Mouse (Mus musculus) stomach, embryonic 16.5 days (tissue): ENCODE measurements around the gene Ppcs. TPM values are rescaled to one million over a fixed set of nuclear protein-coding genes. Genes with fewer than 3 reads are reported as not detected.

ENCODE experiments used
- ATAC-seq: fragments of 200-750 bp; cut with Nextera tagmentation; 2 replicates; pipeline ENCODE4 v1.8.0; 2017; ENCODE audit warnings: moderate number of reproducible peaks, moderate TSS enrichment; ENCODE audit not compliant: insufficient read depth, low FRiP score
- H3K27ac ChIP-seq: fragments of 300-500 bp; sonication (generic); 2 replicates; pipeline ENCODE4 v1.5.1; 2014; ENCODE audit warnings: low read length
- H3K27me3 ChIP-seq: fragments of 300-500 bp; sonication (generic); 2 replicates; pipeline ENCODE4 v1.6.1; 2014; ENCODE audit warnings: low read length, control low read depth, mixed read lengths; ENCODE audit not compliant: control insufficient read depth, insufficient read depth
- H3K36me3 ChIP-seq: fragments of 300-500 bp; sonication (generic); 2 replicates; pipeline ENCODE4 v1.6.1; 2014; ENCODE audit warnings: low read length; ENCODE audit not compliant: control insufficient read depth, insufficient read depth
- H3K4me1 ChIP-seq: fragments of 300-500 bp; sonication (generic); 2 replicates; pipeline ENCODE4 v1.6.1; 2014; ENCODE audit warnings: low read length, control low read depth, mixed read lengths; ENCODE audit not compliant: control insufficient read depth, insufficient read depth
- H3K4me2 ChIP-seq: fragments of 300-500 bp; sonication (generic); 2 replicates; pipeline ENCODE4 v1.6.1; 2014; ENCODE audit warnings: low read depth, low read length, mixed read lengths
- H3K4me3 ChIP-seq: fragments of 300-500 bp; sonication (generic); replicated peaks from 2 replicates; pipeline ENCODE4 v1.5.1; 2014; ENCODE audit warnings: mild to moderate bottlenecking, low read length
- H3K9ac ChIP-seq: fragments of 300-500 bp; sonication (generic); 2 replicates; pipeline ENCODE4 v1.6.1; 2014; ENCODE audit warnings: low read length
- H3K9me3 ChIP-seq: fragments of 300-500 bp; sonication (generic); replicated peaks from 2 replicates; pipeline ENCODE4 v1.6.1; 2016; ENCODE audit warnings: low read length, control low read depth; ENCODE audit not compliant: control insufficient read depth
- WGBS: fragments of 180-500 bp; shearing (Covaris S2); extraction: QIAGEN DNeasy Blood & Tissue Kit; methylation state at CpG from one replicate; pipeline ENCODE4 v1.1.7; 2014; 5-methylcytosine and 5-hydroxymethylcytosine counted together
- polyA plus RNA-seq: library from polyadenylated mRNA; unstranded; fragments of >200 nt; fragmentation: Nextera tagmentation; extraction: Ambion mirVana; gene quantifications from 2 replicates; pipeline ENCODE4 v1.2.1, GENCODE M21; 2015

Gene Ppcs
- polyA plus RNA-seq, 1 experiment from 2014 or later, result 32.5 TPM

DNA sequence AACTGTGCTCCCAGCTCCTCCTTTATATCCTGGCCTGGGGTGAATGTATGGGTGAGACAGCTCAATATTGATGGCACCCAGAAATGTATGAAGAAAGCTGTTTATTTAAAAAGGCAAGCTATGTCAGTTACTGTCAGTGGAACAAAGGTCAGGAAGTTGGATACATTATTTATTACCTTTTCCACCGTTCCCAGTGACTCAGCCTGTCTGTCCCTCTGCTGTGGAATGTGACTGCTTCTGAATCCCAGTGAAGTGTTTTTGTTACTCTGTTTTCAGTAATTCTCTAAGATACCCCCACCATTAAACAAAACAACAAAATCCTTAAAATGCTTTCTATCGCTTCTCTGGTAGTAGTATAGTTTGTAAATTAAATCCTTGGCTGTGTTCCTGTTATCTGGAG is 3.4 kb upstream of the Ppcs start:
- H3K27me3 ChIP-seq, result no peaks in the 10 kb centered on the region
- no peaks in the 10 kb centered on the region for H3K36me3 ChIP-seq
- H3K27ac ChIP-seq, result no peak overlapping the region
- 29% methylated on average over 2 of the region's 2 CpGs for WGBS
- H3K9ac ChIP-seq, result no peak overlapping the region
- no peaks in the 10 kb centered on the region for H3K9me3 ChIP-seq
- H3K4me1 ChIP-seq, result peaks cover 17% of the 10 kb centered on the region
- ATAC-seq, result no peak
- no peak overlapping the region for H3K4me3 ChIP-seq
- H3K4me2 ChIP-seq, result no peak overlapping the region

- 85% methylated on average over 2 of the region's 2 CpGs for WGBS
- Histone ChIP-seq H3K9ac (no peak overlapping the region), H3K4me1 (peaks cover 17% of the 10 kb centered on the region), H3K4me2 (no peak overlapping the region), H3K36me3 (no peaks in the 10 kb centered on the region), H3K4me3 (no peak overlapping the region), H3K9me3 (no peaks in the 10 kb centered on the region), H3K27me3 (no peaks in the 10 kb centered on the region), H3K27ac (no peak overlapping the region)
- ATAC-seq, result no peak
These were observed 2.9 kb upstream of the Ppcs start for GRCm38 (mm10) chr4:119425077-119425476.

DNA sequence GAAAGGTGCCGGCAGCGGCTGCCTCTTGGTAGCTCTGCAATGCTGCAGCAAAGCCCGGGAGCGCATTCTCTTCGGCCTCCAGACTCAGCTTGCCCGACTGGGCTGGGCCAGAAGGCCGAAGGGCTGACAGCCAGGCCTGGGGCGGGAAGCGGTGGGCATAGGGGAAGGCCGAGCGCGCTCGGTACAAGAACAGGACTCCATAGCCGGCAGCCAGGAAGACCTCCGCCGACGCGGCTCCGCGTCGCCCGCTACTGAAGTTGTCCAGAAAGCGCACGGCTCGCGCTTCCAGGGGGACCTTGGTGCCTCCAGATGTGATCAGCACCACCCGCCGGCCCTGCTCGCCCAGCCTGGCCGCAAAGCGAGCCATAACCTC is 313 bp downstream of the Ppcs start:
- H3K4me2 ChIP-seq, result peak overlapping the region; percentile 91
- peak overlapping the region; percentile 81 for H3K9ac ChIP-seq
- 1% methylated on average over 31 of the region's 31 CpGs for WGBS
- peaks cover 17% of the 10 kb centered on the region for H3K4me1 ChIP-seq
- H3K27me3 ChIP-seq, result no peaks in the 10 kb centered on the region
- peak overlapping the region; percentile 62 for H3K4me3 ChIP-seq
- no peaks in the 10 kb centered on the region for H3K36me3 ChIP-seq
- peak; percentile 52 for ATAC-seq
- H3K9me3 ChIP-seq, result no peaks in the 10 kb centered on the region
- H3K27ac ChIP-seq, result peak overlapping the region; percentile 83; the same call in 1 of the 2 replicates

- 24% methylated on average over 3 of the region's 3 CpGs for WGBS
- Histone ChIP-seq H3K27me3 (no peaks in the 10 kb centered on the region), H3K36me3 (no peaks in the 10 kb centered on the region), H3K9ac (peak overlapping the region; percentile 81), H3K27ac (no peak overlapping the region), H3K4me1 (peaks cover 17% of the 10 kb centered on the region), H3K4me3 (peak overlapping the region; percentile 62), H3K9me3 (no peaks in the 10 kb centered on the region), H3K4me2 (peak overlapping the region; percentile 91)
- ATAC-seq, result no peak
These were observed 1.0 kb downstream of the Ppcs start for GRCm38 (mm10) chr4:119421191-119421590.

DNA sequence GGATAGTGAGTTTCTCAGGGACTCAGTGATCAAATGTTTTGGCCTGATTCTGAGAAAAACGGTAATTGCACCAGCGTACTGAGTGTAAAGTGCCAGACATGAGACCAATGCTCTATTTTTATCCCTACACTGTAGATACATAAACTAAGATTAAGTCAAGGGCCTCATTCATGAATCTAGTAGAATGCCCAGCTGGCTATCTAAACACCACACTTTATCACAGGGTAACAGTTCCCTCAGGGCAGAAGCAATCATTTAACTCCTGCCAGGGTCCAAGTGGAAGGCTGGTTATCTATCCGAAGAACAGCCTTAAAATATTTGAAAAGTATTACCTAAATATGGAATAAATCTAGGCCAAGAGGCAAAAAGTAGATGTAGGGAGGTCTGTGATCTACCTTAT is 4.3 kb downstream of the Ppcs start:
- Histone ChIP-seq H3K4me3 (no peak overlapping the region), H3K9ac (no peak overlapping the region), H3K4me2 (no peak overlapping the region), H3K27ac (no peak overlapping the region), H3K27me3 (no peaks in the 10 kb centered on the region), H3K36me3 (no peaks in the 10 kb centered on the region), H3K4me1 (peaks cover 12% of the 10 kb centered on the region), H3K9me3 (no peaks in the 10 kb centered on the region)
- no peak for ATAC-seq
- 81% methylated on average over 3 of the region's 3 CpGs for WGBS

GRCm38 (mm10) chr4:119417270-119417669 is 5.0 kb downstream of the Ppcs start:
- no peak overlapping the region for H3K4me2 ChIP-seq
- peaks cover 12% of the 10 kb centered on the region for H3K4me1 ChIP-seq
- no peaks in the 10 kb centered on the region for H3K36me3 ChIP-seq
- H3K27ac ChIP-seq, result no peak overlapping the region
- WGBS, result 80% methylated on average over 3 of the region's 3 CpGs
- no peak for ATAC-seq
- no peaks in the 10 kb centered on the region for H3K9me3 ChIP-seq
- H3K27me3 ChIP-seq, result no peaks in the 10 kb centered on the region
- no peak overlapping the region for H3K9ac ChIP-seq
- no peak overlapping the region for H3K4me3 ChIP-seq

DNA sequence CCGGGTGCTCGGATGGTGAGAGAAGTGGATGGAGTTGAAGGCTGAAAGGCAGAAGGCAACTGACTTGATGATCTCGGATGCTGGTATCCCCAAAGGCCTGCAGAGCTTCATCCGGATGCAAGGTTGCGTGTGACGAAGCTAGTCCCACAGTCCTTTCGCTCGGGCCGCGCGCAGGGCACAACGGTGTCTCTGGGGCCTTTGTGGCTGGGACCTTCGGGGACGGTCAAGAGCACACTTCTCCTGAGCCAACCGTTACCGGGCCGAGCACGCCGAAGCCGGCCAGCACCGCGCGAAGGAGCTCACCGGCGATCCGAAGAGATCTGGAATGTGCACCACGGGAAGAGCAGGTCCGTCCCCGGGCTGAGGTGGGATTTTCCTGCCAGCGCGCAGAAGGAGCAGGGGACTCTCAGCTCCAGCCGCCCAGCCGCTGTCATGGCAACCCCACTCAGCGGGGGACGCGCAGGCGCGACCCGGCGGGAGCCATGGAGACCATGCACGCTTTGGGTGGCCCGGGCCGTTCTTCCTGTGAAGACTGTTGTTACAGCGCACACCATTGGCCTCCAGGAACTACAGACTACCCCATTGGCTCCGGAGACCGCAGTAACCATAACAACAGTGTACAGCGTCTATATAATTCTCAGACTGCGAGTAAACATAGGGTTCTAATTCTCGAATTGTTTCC is 7.0 kb downstream of the Ppcs start, which contains the start of gene Ccdc30:
Gene Ccdc30 (minus strand): TSS at position 450 of the 682 bp plus-strand sequence.
- Histone ChIP-seq H3K4me1 (0 out of 2 replicates have a peak, but pooled peaks cover 2% of the 10 kb centered on the region), H3K4me2 (peak within 1 kb of the TSS; percentile 99), H3K9ac (peak within 1 kb of the TSS; percentile 68), H3K4me3 (peak within 1 kb of the TSS; percentile 62), H3K36me3 (no peaks in the 10 kb centered on the region), H3K27me3 (no peaks in the 10 kb centered on the region), H3K9me3 (no peaks in the 10 kb centered on the region), H3K27ac (no peak within 1 kb of the TSS)
- under 1% methylated on average over 49 of the region's 49 CpGs for WGBS
- ATAC-seq, result peak; percentile 98

DNA sequence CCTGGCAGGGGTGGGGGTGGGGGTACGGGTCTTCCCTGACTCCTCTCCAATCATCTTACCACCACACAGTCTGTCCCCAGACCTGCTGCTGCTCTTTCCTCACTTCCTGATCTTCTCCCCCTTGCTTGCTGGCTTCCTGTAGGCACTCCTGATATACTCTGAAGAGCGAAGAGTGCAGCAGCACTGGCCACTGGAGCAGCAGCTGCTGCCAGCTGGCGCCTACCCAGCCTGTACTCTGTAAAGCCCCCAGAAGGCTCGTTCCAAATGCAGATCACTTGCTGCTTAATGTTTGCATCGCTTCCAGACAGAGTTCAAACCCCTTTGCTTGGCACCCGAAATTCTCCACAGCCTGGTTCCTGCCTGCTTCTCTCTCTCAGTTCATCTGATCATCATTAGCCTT is 9.4 kb downstream of the Ppcs start:
- H3K36me3 ChIP-seq, result no peaks in the 10 kb centered on the region
- 0 out of 2 replicates have a peak, but pooled peaks cover 2% of the 10 kb centered on the region for H3K4me1 ChIP-seq
- H3K27ac ChIP-seq, result no peak overlapping the region
- H3K4me2 ChIP-seq, result no peak overlapping the region
- no peaks in the 10 kb centered on the region for H3K27me3 ChIP-seq
- WGBS, result 40% methylated on average over 6 of the region's 6 CpGs
- H3K4me3 ChIP-seq, result no peak overlapping the region
- no peaks in the 10 kb centered on the region for H3K9me3 ChIP-seq
- H3K9ac ChIP-seq, result no peak overlapping the region
- ATAC-seq, result peak; percentile 35

DNA sequence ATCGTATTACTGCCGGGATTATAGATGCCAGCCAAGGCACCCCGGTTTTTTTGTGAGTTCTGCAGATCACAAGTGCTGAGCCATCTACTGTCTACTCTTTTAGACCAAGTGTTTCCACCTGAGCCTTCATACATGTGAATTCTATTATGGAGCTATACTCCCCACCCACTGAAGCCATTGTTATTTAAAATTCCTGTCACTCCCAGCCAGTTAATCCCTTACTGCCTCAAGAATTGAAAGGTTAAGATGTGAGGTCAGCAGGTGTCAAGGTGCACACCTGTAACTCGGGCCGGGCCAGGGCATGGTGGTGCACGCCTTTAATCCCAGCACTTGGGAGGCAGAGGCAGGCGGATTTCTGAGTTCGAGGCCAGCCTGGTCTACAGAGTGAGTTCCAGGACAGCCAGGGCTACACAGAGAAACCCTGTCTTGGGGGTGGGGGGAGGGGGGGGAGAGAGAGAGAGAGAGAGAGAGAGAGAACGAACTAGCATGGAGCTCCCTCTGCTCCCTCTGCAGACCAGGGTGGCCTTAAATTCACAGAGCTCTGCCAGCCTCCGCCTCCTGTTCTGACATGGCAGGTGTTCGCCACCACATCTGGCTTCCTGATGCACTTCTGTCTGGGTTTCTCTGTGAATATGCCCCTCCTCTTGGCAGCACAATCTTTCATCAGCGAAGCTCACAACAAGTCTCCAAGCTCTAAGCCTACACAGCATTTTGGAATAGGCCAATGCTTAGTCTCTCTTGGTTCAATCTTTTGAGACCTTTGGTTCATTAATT is 10.2 kb downstream of the Ppcs start:
- Histone ChIP-seq H3K27ac (no peak overlapping the region), H3K4me2 (no peak overlapping the region), H3K9me3 (no peaks in the 10 kb centered on the region), H3K9ac (no peak overlapping the region), H3K4me3 (no peak overlapping the region), H3K4me1 (0 out of 2 replicates have a peak, but pooled peaks cover 2% of the 10 kb centered on the region), H3K36me3 (no peaks in the 10 kb centered on the region), H3K27me3 (no peaks in the 10 kb centered on the region)
- WGBS, result 73% methylated on average over 11 of the region's 12 CpGs
- no peak for ATAC-seq
